Mouse (Mus musculus) lung, postnatal 25 days (tissue): ENCODE data around the gene Farsa.
A peak's percentile ranks its signal among the peaks of the same experiment; 100 is the strongest.

ENCODE experiments used
- DNase-seq: peaks from one replicate; pipeline ENCODE4 v3.0.0; 2022; ENCODE audit warnings: low spot score

Farsa gene

GRCm38 (mm10) chr8:84910551-84910950 lies 53.8 kb downstream of the Farsa start:
- no peak for DNase-seq

- DNase-seq: no peak
Observed at GRCm38 (mm10) chr8:84911854-84912253, 55.1 kb downstream of the Farsa start.

- DNase-seq: no peak
Observed at GRCm38 (mm10) chr8:84912391-84912790, 55.6 kb downstream of the Farsa start.

- DNase-seq: peak; percentile 86
Observed at GRCm38 (mm10) chr8:84912895-84913501, 56.2 kb downstream of the Farsa start.

- DNase-seq: peak; percentile 17
Observed at GRCm38 (mm10) chr8:84913502-84913900, 56.7 kb downstream of the Farsa start.

GRCm38 (mm10) chr8:84913960-84914359 lies 57.2 kb downstream of the Farsa start:
- DNase-seq: peak; percentile 32

- peak; percentile 47 for DNase-seq
Observed at GRCm38 (mm10) chr8:84915269-84915668, 58.5 kb downstream of the Farsa start.

- DNase-seq: no peak
Observed at GRCm38 (mm10) chr8:84917781-84918180, 61.0 kb downstream of the Farsa start.

- no peak for DNase-seq
Observed at GRCm38 (mm10) chr8:84918646-84919045, 61.9 kb downstream of the Farsa start.
